Mouse (Mus musculus) bone marrow, adult 2 months (tissue): ENCODE measurements around the gene Cat.

Experiments used
- CTCF ChIP-seq: fragments of 200-500 bp; IDR thresholded peaks from 2 replicates; pipeline ENCODE4 v1.5.1; 2011; ENCODE audit warnings: low read length, control low read depth; ENCODE audit not compliant: control insufficient read depth, insufficient read depth
- POLR2A ChIP-seq: fragments of 200-500 bp; IDR thresholded peaks from 2 replicates; pipeline ENCODE4 v1.6.1; 2011; ENCODE audit warnings: low read depth, mild to moderate bottlenecking, control low read depth, low read length, borderline replicate concordance; ENCODE audit not compliant: control insufficient read depth

GRCm38 (mm10) chr2:103462746-103463145 lies 22.2 kb downstream of the Cat start:
- TF ChIP-seq POLR2A: no peak
- no peak for TF ChIP-seq CTCF
